Mouse (Mus musculus): ENCODE measurements around the gene Dxo.
"Not testable (repeated sequence)": the region's sequence is repeated elsewhere in the genome, so short reads cannot be mapped to it uniquely, and the experiment has no call there.

Gene Dxo

GRCm38 (mm10) chr17:34836856-34837221 lies at the start of gene Dxo, which contains the start of gene Stk19:
Gene Dxo (plus strand): TSS chr17:34837019.
Gene Stk19 (minus strand): TSS chr17:34836945.
- DNase-seq (ENCODE audit: extremely low read depth, low read depth) = peak; percentile 89

- DNase-seq (ENCODE audit: extremely low read depth, low read depth) = no peak
Measured at GRCm38 (mm10) chr17:34795016-34795415, 41.8 kb upstream of the Dxo start.

GRCm38 (mm10) chr17:34795633-34796032 lies 41.2 kb upstream of the Dxo start:
- no peak for DNase-seq (ENCODE audit: extremely low read depth, low read depth)

- no peak for DNase-seq (ENCODE audit: extremely low read depth, low read depth)
Measured at GRCm38 (mm10) chr17:34796311-34797140, 40.3 kb upstream of the Dxo start.

- DNase-seq (ENCODE audit: extremely low read depth, low read depth) = not testable (repeated sequence)
Measured at GRCm38 (mm10) chr17:34797211-34797995, 39.4 kb upstream of the Dxo start.

- DNase-seq (ENCODE audit: extremely low read depth, low read depth) = not testable (repeated sequence)
Measured at GRCm38 (mm10) chr17:34798071-34798470, 38.7 kb upstream of the Dxo start.

- no peak for DNase-seq (ENCODE audit: extremely low read depth, low read depth)
Measured at GRCm38 (mm10) chr17:34798866-34799530, 37.8 kb upstream of the Dxo start.

GRCm38 (mm10) chr17:34799531-34799925 lies 37.3 kb upstream of the Dxo start:
- no peak for DNase-seq (ENCODE audit: extremely low read depth, low read depth)

- DNase-seq (ENCODE audit: extremely low read depth, low read depth) = not testable (repeated sequence)
Measured at GRCm38 (mm10) chr17:34800781-34801305, 36.0 kb upstream of the Dxo start.

- not testable (repeated sequence) for DNase-seq (ENCODE audit: extremely low read depth, low read depth)
Measured at GRCm38 (mm10) chr17:34802756-34803155, 34.1 kb upstream of the Dxo start.

- DNase-seq (ENCODE audit: extremely low read depth, low read depth) = not testable (repeated sequence)
Measured at GRCm38 (mm10) chr17:34803367-34803766, 33.5 kb upstream of the Dxo start.

- DNase-seq (ENCODE audit: extremely low read depth, low read depth) = not testable (repeated sequence)
Measured at GRCm38 (mm10) chr17:34804301-34804700, 32.5 kb upstream of the Dxo start, which contains the start of gene Cyp21a1. Gene Cyp21a1 (minus strand): TSS chr17:34804561.

- peak; percentile 4 for DNase-seq (ENCODE audit: extremely low read depth, low read depth)
Measured at GRCm38 (mm10) chr17:34804871-34805562, 31.8 kb upstream of the Dxo start.

- DNase-seq (ENCODE audit: extremely low read depth, low read depth) = no peak
Measured at GRCm38 (mm10) chr17:34807176-34807575, 29.6 kb upstream of the Dxo start.

GRCm38 (mm10) chr17:34808599-34809205 lies 28.1 kb upstream of the Dxo start:
- DNase-seq (ENCODE audit: extremely low read depth, low read depth) = no peak

- DNase-seq (ENCODE audit: extremely low read depth, low read depth) = not testable (repeated sequence)
Measured at GRCm38 (mm10) chr17:34810411-34810810, 26.4 kb upstream of the Dxo start.

- DNase-seq (ENCODE audit: extremely low read depth, low read depth) = not testable (repeated sequence)
Measured at GRCm38 (mm10) chr17:34810811-34811210, 26.0 kb upstream of the Dxo start.

GRCm38 (mm10) chr17:34811275-34811674 lies 25.5 kb upstream of the Dxo start:
- DNase-seq (ENCODE audit: extremely low read depth, low read depth) = no peak

GRCm38 (mm10) chr17:34813747-34814146 lies 23.1 kb upstream of the Dxo start:
- not testable (repeated sequence) for DNase-seq (ENCODE audit: extremely low read depth, low read depth)

- no peak for DNase-seq (ENCODE audit: extremely low read depth, low read depth)
Measured at GRCm38 (mm10) chr17:34814818-34815370, 21.9 kb upstream of the Dxo start.
